Mouse (Mus musculus): ENCODE data around the gene Klrb1. TPM values are rescaled to one million over a fixed set of nuclear protein-coding genes. Genes with fewer than 3 reads are reported as not detected.

Klrb1 gene
- 0.17 and 0.22 TPM in 2 replicates for polyA plus RNA-seq (2015; fragmentation: Nextera tagmentation; extraction: Ambion mirVana)

GRCm38 (mm10) chr6:128722959-128723358 is at the start of gene Klrb1:
Klrb1 (minus strand) TSS chr6:128723059.

GRCm38 (mm10) chr6:128662206-128662605 is 60.7 kb downstream of the Klrb1 start, which contains the start of gene Clec2h:
Clec2h (plus strand) TSS chr6:128662385.

Other genes starting within 250 kb of the Klrb1 start
- gene Pzp, start 196.3 kb downstream of the Klrb1 start, polyA plus RNA-seq (2015; fragmentation: Nextera tagmentation; extraction: Ambion mirVana): 0.16 and 0.65 TPM in 2 replicates
- gene A2ml1, start 141.5 kb downstream of the Klrb1 start, polyA plus RNA-seq (2015; fragmentation: Nextera tagmentation; extraction: Ambion mirVana): not detected in 2 replicates
- 0.34 and 0.45 TPM in 2 replicates for gene Klrb1a, start 99.5 kb downstream of the Klrb1 start, polyA plus RNA-seq (2015; fragmentation: Nextera tagmentation; extraction: Ambion mirVana)
- gene Clec2h, start 60.7 kb downstream of the Klrb1 start, polyA plus RNA-seq (2015; fragmentation: Nextera tagmentation; extraction: Ambion mirVana): not detected in 2 replicates
- 1.7 and 2.1 TPM in 2 replicates for gene Klrb1c, start 66.2 kb upstream of the Klrb1 start, polyA plus RNA-seq (2015; fragmentation: Nextera tagmentation; extraction: Ambion mirVana)
- gene Gm44511, start 103.3 kb upstream of the Klrb1 start, polyA plus RNA-seq (2015; fragmentation: Nextera tagmentation; extraction: Ambion mirVana): 1.1 TPM in 1 of 2 replicates, not detected in the other
- 1.2 and 1.7 TPM in 2 replicates for gene Klrb1b, start 103.3 kb upstream of the Klrb1 start, polyA plus RNA-seq (2015; fragmentation: Nextera tagmentation; extraction: Ambion mirVana)
- 0.72 and 1.2 TPM in 2 replicates for gene Clec2i, start 164.5 kb upstream of the Klrb1 start, polyA plus RNA-seq (2015; fragmentation: Nextera tagmentation; extraction: Ambion mirVana)
- gene BC035044, start 168.1 kb upstream of the Klrb1 start, polyA plus RNA-seq (2015; fragmentation: Nextera tagmentation; extraction: Ambion mirVana): 14.3 and 21.0 TPM in 2 replicates
- gene Clec2g, start 211.3 kb upstream of the Klrb1 start, polyA plus RNA-seq (2015; fragmentation: Nextera tagmentation; extraction: Ambion mirVana): 0.06 TPM in 1 of 2 replicates, not detected in the other